Mouse (Mus musculus) G1E (cell line): Measurements from ENCODE around the gene Tmc6.

Experiments used
- CTCF ChIP-seq: IDR thresholded peaks from 2 replicates; pipeline ENCODE4 v1.5.1; 2012; ENCODE audit warnings: low read depth, low read length, inconsistent platforms, mixed read lengths
- GATA1 ChIP-seq: IDR thresholded peaks from 2 replicates; pipeline ENCODE4 v1.6.1; 2012; ENCODE audit warnings: borderline replicate concordance, low read length, inconsistent platforms, mixed read lengths
- POLR2AphosphoS5 ChIP-seq: IDR thresholded peaks from 2 replicates; pipeline ENCODE4 v1.6.1; 2012; ENCODE audit warnings: low read depth, low read length, inconsistent platforms; ENCODE audit not compliant: insufficient replicate concordance
- TAL1 ChIP-seq: conservative IDR thresholded peaks from 2 replicates; pipeline ENCODE4 v1.6.1; 2012; ENCODE audit warnings: low read depth, low read length, inconsistent platforms, mixed read lengths

- TF ChIP-seq CTCF (no peak), GATA1 (no peak), POLR2AphosphoS5 (no peak), TAL1 (no peak)
Observed at GRCm38 (mm10) chr11:117742243-117742642, 39.8 kb downstream of the Tmc6 start.
